Mouse (Mus musculus): ENCODE results near the gene Rbm33. TPM values are rescaled to one million over a fixed set of nuclear protein-coding genes. Genes with fewer than 3 reads are reported as not detected.
A peak's percentile ranks its signal among the peaks of the same experiment; 100 is the strongest.

The Rbm33 gene
- polyA plus RNA-seq, 1 experiment from 2014 or later = 10.5 TPM

DNA sequence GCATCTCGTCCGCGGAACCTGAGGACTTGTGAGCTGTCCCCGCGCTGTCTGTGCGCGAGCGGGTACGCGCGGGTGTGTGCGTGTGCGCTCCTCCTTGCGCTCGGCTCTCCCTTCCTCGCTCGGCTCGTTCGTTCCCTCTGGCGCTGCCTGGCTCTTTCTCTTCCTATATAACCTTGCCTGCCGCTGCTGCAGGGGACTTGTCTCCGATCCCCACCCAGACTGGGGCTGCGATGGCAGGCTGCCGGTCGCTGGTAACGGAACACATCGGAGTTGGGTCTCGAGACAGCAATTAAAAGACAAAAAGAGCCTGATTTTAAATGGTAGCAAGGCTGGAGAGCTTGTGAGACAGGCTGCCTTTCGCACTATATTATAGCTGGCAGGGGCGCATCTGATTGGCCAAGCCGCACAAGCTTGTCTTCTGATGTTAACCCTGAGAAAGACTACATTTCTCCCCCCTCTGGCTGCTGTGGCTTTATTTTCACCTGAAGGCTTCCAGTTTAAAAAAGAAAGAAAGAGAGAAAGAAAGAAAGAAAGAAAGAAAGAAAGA, 149.9 kb downstream of the Rbm33 start, which contains the start of gene Shh:
TSS of gene Shh (minus strand) at position 497 of the 547 bp plus-strand sequence.
- peak within 1 kb of the TSS; percentile 94 for H3K4me2 ChIP-seq (ENCODE audit: low read length)
- H3K9ac ChIP-seq (ENCODE audit: low read depth, low read length) = peak within 1 kb of the TSS; percentile 68
- H3K9me3 ChIP-seq (ENCODE audit: control insufficient read depth, low read length) = no peaks in the 10 kb centered on the region
- WGBS = under 1% methylated on average over 31 of the region's 31 CpGs
- H3K4me1 ChIP-seq (ENCODE audit: control insufficient read depth, insufficient read depth, low read depth, low read length) = peaks cover 23% of the 10 kb centered on the region
- peak within 1 kb of the TSS; percentile 79 for H3K27ac ChIP-seq (ENCODE audit: low read depth, low read length)
- peaks cover 48% of the 10 kb centered on the region for H3K27me3 ChIP-seq (replicated peaks; ENCODE audit: control insufficient read depth, insufficient read depth, low read length)
- ATAC-seq = peak; percentile 74
- H3K4me3 ChIP-seq (ENCODE audit: low read length) = peak within 1 kb of the TSS; percentile 61
- no peaks in the 10 kb centered on the region for H3K36me3 ChIP-seq (ENCODE audit: control insufficient read depth, insufficient read depth, low read length)

Other genes with a start within 250 kb of the Rbm33 start
- 76.9 and 79.5 TPM in 2 replicates for gene Insig1, start 245.8 kb upstream of the Rbm33 start, polyA plus RNA-seq (2015; fragmentation: Nextera tagmentation; extraction: Ambion mirVana)
- gene En2, start 151.4 kb upstream of the Rbm33 start, polyA plus RNA-seq (2015; fragmentation: Nextera tagmentation; extraction: Ambion mirVana) = 0.40 and 0.55 TPM in 2 replicates
- gene Cnpy1, start 71.3 kb upstream of the Rbm33 start, polyA plus RNA-seq (2015; fragmentation: Nextera tagmentation; extraction: Ambion mirVana) = 25.0 and 35.3 TPM in 2 replicates
- gene Shh, start 150.1 kb downstream of the Rbm33 start, polyA plus RNA-seq (2015; fragmentation: Nextera tagmentation; extraction: Ambion mirVana) = 0.93 and 0.97 TPM in 2 replicates